Mouse (Mus musculus) hindbrain, embryonic 15.5 days (tissue): ENCODE data around the gene Nos3. TPM values are rescaled to one million over a fixed set of nuclear protein-coding genes. Genes with fewer than 3 reads are reported as not detected.
A peak's percentile ranks its signal among the peaks of the same experiment; 100 is the strongest.

Experiments used
- ATAC-seq: fragments of 200-750 bp; cut with Nextera tagmentation; 2 replicates; pipeline ENCODE4 v1.8.0; 2017; ENCODE audit warnings: low read depth, moderate number of reproducible peaks, moderate TSS enrichment; ENCODE audit not compliant: low FRiP score
- H3K27ac ChIP-seq: fragments of 300-500 bp; sonication (generic); replicated peaks from 2 replicates; pipeline ENCODE4 v1.5.1; 2015; ENCODE audit warnings: mild to moderate bottlenecking, inconsistent platforms
- H3K27me3 ChIP-seq: fragments of 300-500 bp; sonication (generic); 2 replicates; pipeline ENCODE4 v1.6.1; 2015; ENCODE audit warnings: control low read depth, inconsistent platforms
- H3K36me3 ChIP-seq: fragments of 300-500 bp; sonication (generic); 2 replicates; pipeline ENCODE4 v1.6.1; 2015; ENCODE audit warnings: control low read depth, inconsistent platforms
- H3K4me1 ChIP-seq: fragments of 300-500 bp; sonication (generic); replicated peaks from 2 replicates; pipeline ENCODE4 v1.6.1; 2015; ENCODE audit warnings: control low read depth, inconsistent platforms
- H3K4me2 ChIP-seq: fragments of 300-500 bp; sonication (generic); 2 replicates; pipeline ENCODE4 v1.6.1; 2015; ENCODE audit warnings: moderate library complexity, mild to moderate bottlenecking, inconsistent platforms
- H3K4me3 ChIP-seq: fragments of 300-500 bp; sonication (generic); 2 replicates; pipeline ENCODE4 v1.5.1; 2015; ENCODE audit warnings: mild to moderate bottlenecking, inconsistent platforms
- H3K9ac ChIP-seq: fragments of 300-500 bp; sonication (generic); 2 replicates; pipeline ENCODE4 v1.6.1; 2015; ENCODE audit warnings: inconsistent platforms
- H3K9me3 ChIP-seq: fragments of 300-500 bp; sonication (generic); 2 replicates; pipeline ENCODE4 v1.6.1; 2016; ENCODE audit warnings: control low read depth, inconsistent platforms
- WGBS: fragments of 180-500 bp; shearing (Covaris S2); methylation state at CpG from one replicate; pipeline ENCODE4 v1.1.7; 2015; 5-methylcytosine and 5-hydroxymethylcytosine counted together
- polyA plus RNA-seq: library from polyadenylated mRNA; unstranded; fragments of >200 nt; fragmentation: Nextera tagmentation; extraction: Ambion mirVana; gene quantifications from 2 replicates; pipeline ENCODE4 v1.2.1, GENCODE M21; 2015

Nos3 gene
- polyA plus RNA-seq, 1 experiment from 2014 or later, result 10.7 TPM

- Histone ChIP-seq H3K4me2 (peak overlapping the region; percentile 88), H3K9me3 (no peaks in the 10 kb centered on the region), H3K4me3 (peak overlapping the region; percentile 50), H3K27me3 (no peaks in the 10 kb centered on the region), H3K4me1 (peaks cover 69% of the 10 kb centered on the region), H3K36me3 (no peaks in the 10 kb centered on the region), H3K9ac (no peak overlapping the region), H3K27ac (no peak overlapping the region)
- WGBS, result 62% methylated on average over 7 of the region's 7 CpGs
- no peak for ATAC-seq
These were observed 17.3 kb upstream of the Nos3 start for GRCm38 (mm10) chr5:24347186-24347875.

GRCm38 (mm10) chr5:24348128-24348527 lies 16.5 kb upstream of the Nos3 start:
- Histone ChIP-seq H3K4me1 (peaks cover 77% of the 10 kb centered on the region), H3K27ac (peak overlapping the region; percentile 67), H3K27me3 (no peaks in the 10 kb centered on the region), H3K9me3 (no peaks in the 10 kb centered on the region), H3K36me3 (no peaks in the 10 kb centered on the region), H3K9ac (peak overlapping the region; percentile 52), H3K4me2 (peak overlapping the region; percentile 88), H3K4me3 (peak overlapping the region; percentile 50)
- under 1% methylated on average over 41 of the region's 41 CpGs for WGBS
- ATAC-seq, result peak; percentile 24; the same call in 1 of the 2 replicates

GRCm38 (mm10) chr5:24348546-24348945 lies 16.1 kb upstream of the Nos3 start:
- Histone ChIP-seq H3K4me1 (peaks cover 75% of the 10 kb centered on the region), H3K4me3 (peak overlapping the region; percentile 50), H3K4me2 (peak overlapping the region; percentile 88), H3K36me3 (no peaks in the 10 kb centered on the region), H3K9me3 (no peaks in the 10 kb centered on the region), H3K9ac (peak overlapping the region; percentile 52), H3K27me3 (no peaks in the 10 kb centered on the region), H3K27ac (peak overlapping the region; percentile 67)
- WGBS, result under 1% methylated on average over 30 of the region's 30 CpGs
- no peak for ATAC-seq

- WGBS, result 28% methylated on average over 3 of the region's 3 CpGs
- Histone ChIP-seq H3K4me2 (peak overlapping the region; percentile 88), H3K36me3 (no peaks in the 10 kb centered on the region), H3K9ac (peak overlapping the region; percentile 75; the same call in 1 of the 2 replicates), H3K9me3 (no peaks in the 10 kb centered on the region), H3K27me3 (no peaks in the 10 kb centered on the region), H3K4me3 (peak overlapping the region; percentile 64), H3K4me1 (peaks cover 60% of the 10 kb centered on the region), H3K27ac (no peak overlapping the region)
- ATAC-seq, result no peak
These were observed 14.5 kb upstream of the Nos3 start for GRCm38 (mm10) chr5:24350073-24350472.

GRCm38 (mm10) chr5:24350531-24351250 lies 13.9 kb upstream of the Nos3 start:
- H3K4me2 ChIP-seq, result peak overlapping the region; percentile 88
- WGBS, result 31% methylated on average over 13 of the region's 15 CpGs
- H3K4me3 ChIP-seq, result peak overlapping the region; percentile 64
- H3K27me3 ChIP-seq, result no peaks in the 10 kb centered on the region
- peaks cover 54% of the 10 kb centered on the region for H3K4me1 ChIP-seq
- H3K27ac ChIP-seq, result peak overlapping the region; percentile 82
- no peaks in the 10 kb centered on the region for H3K9me3 ChIP-seq
- no peak for ATAC-seq
- H3K9ac ChIP-seq, result peak overlapping the region; percentile 75
- no peaks in the 10 kb centered on the region for H3K36me3 ChIP-seq

GRCm38 (mm10) chr5:24351278-24351677 lies 13.3 kb upstream of the Nos3 start, which contains the start of gene Kcnh2:
Gene Kcnh2, minus strand, starts transcription at chr5:24351604.
- Histone ChIP-seq H3K36me3 (no peaks in the 10 kb centered on the region), H3K9me3 (no peaks in the 10 kb centered on the region), H3K4me3 (peak within 1 kb of the TSS; percentile 64), H3K27me3 (no peaks in the 10 kb centered on the region), H3K4me1 (peaks cover 54% of the 10 kb centered on the region), H3K4me2 (peak within 1 kb of the TSS; percentile 88), H3K9ac (peak within 1 kb of the TSS; percentile 75), H3K27ac (peak within 1 kb of the TSS; percentile 82)
- WGBS, result 0% methylated on average over 7 of the region's 53 CpGs
- ATAC-seq, result peak; percentile 62

GRCm38 (mm10) chr5:24351701-24352171 lies 12.9 kb upstream of the Nos3 start:
- Histone ChIP-seq H3K4me1 (peaks cover 54% of the 10 kb centered on the region), H3K4me2 (peak overlapping the region; percentile 88), H3K4me3 (peak overlapping the region; percentile 64), H3K36me3 (no peaks in the 10 kb centered on the region), H3K9me3 (no peaks in the 10 kb centered on the region), H3K27ac (peak overlapping the region; percentile 82), H3K27me3 (no peaks in the 10 kb centered on the region), H3K9ac (peak overlapping the region; percentile 75)
- ATAC-seq, result peak; percentile 91
- under 1% methylated on average over 22 of the region's 41 CpGs for WGBS

GRCm38 (mm10) chr5:24352251-24352859 lies 12.3 kb upstream of the Nos3 start:
- H3K9me3 ChIP-seq, result no peaks in the 10 kb centered on the region
- H3K4me1 ChIP-seq, result peaks cover 51% of the 10 kb centered on the region
- peak overlapping the region; percentile 82 for H3K27ac ChIP-seq
- ATAC-seq, result peak; percentile 4; the same call in 1 of the 2 replicates
- H3K27me3 ChIP-seq, result no peaks in the 10 kb centered on the region
- 2% methylated on average over 24 of the region's 24 CpGs for whole genome bisulfite sequencing
- H3K4me2 ChIP-seq, result peak overlapping the region; percentile 88
- H3K4me3 ChIP-seq, result peak overlapping the region; percentile 64
- no peaks in the 10 kb centered on the region for H3K36me3 ChIP-seq
- peak overlapping the region; percentile 75 for H3K9ac ChIP-seq

- WGBS, result 36% methylated on average over 4 of the region's 4 CpGs
- Histone ChIP-seq H3K9me3 (no peaks in the 10 kb centered on the region), H3K36me3 (no peaks in the 10 kb centered on the region), H3K4me2 (no peak overlapping the region), H3K9ac (peak overlapping the region; percentile 75; the same call in 1 of the 2 replicates), H3K27me3 (no peaks in the 10 kb centered on the region), H3K4me1 (peaks cover 43% of the 10 kb centered on the region), H3K4me3 (no peak overlapping the region), H3K27ac (no peak overlapping the region)
- ATAC-seq, result no peak
These were observed 11.3 kb upstream of the Nos3 start for GRCm38 (mm10) chr5:24353327-24353726.

GRCm38 (mm10) chr5:24356764-24357163 lies 7.8 kb upstream of the Nos3 start:
- Histone ChIP-seq H3K27me3 (no peaks in the 10 kb centered on the region), H3K4me3 (no peak overlapping the region), H3K9ac (no peak overlapping the region), H3K27ac (no peak overlapping the region), H3K9me3 (no peaks in the 10 kb centered on the region), H3K36me3 (no peaks in the 10 kb centered on the region), H3K4me1 (peaks cover 23% of the 10 kb centered on the region), H3K4me2 (no peak overlapping the region)
- ATAC-seq, result no peak
- 47% methylated on average over 4 of the region's 4 CpGs for WGBS

GRCm38 (mm10) chr5:24357461-24357860 lies 7.1 kb upstream of the Nos3 start:
- no peak for ATAC-seq
- WGBS, result 15% methylated on average over 7 of the region's 7 CpGs

More at GRCm38 (mm10) chr5:24357461-24357860, 7.1 kb upstream of the Nos3 start:
- Histone ChIP-seq H3K4me1 (peaks cover 16% of the 10 kb centered on the region), H3K27ac (no peak overlapping the region), H3K36me3 (no peaks in the 10 kb centered on the region), H3K4me2 (no peak overlapping the region), H3K9me3 (no peaks in the 10 kb centered on the region), H3K4me3 (no peak overlapping the region), H3K27me3 (no peaks in the 10 kb centered on the region), H3K9ac (no peak overlapping the region)
